Mouse (Mus musculus) neural tube, embryonic 12.5 days (tissue): ENCODE measurements around the gene Col25a1. TPM values are rescaled to one million over a fixed set of nuclear protein-coding genes. Genes with fewer than 3 reads are reported as not detected.
A peak's percentile ranks its signal among the peaks of the same experiment; 100 is the strongest.

Source experiments
- ATAC-seq: fragments of 200-750 bp; cut with Nextera tagmentation; 2 replicates; pipeline ENCODE4 v1.8.0; 2017; ENCODE audit warnings: low read depth, mild to moderate bottlenecking, moderate TSS enrichment, moderate library complexity; ENCODE audit not compliant: low FRiP score
- H3K27ac ChIP-seq: fragments of 300-500 bp; sonication (generic); 2 replicates; pipeline ENCODE4 v1.5.1; 2016
- H3K27me3 ChIP-seq: fragments of 300-500 bp; sonication (generic); replicated peaks from 2 replicates; pipeline ENCODE4 v1.6.1; 2016; ENCODE audit warnings: mild to moderate bottlenecking
- H3K36me3 ChIP-seq: fragments of 300-500 bp; sonication (generic); 2 replicates; pipeline ENCODE4 v1.6.1; 2016; ENCODE audit warnings: mild to moderate bottlenecking
- H3K4me1 ChIP-seq: fragments of 300-500 bp; sonication (generic); 2 replicates; pipeline ENCODE4 v1.6.1; 2016
- H3K4me2 ChIP-seq: fragments of 300-500 bp; sonication (generic); replicated peaks from 2 replicates; pipeline ENCODE4 v1.6.1; 2016; ENCODE audit warnings: mild to moderate bottlenecking
- H3K4me3 ChIP-seq: fragments of 300-500 bp; sonication (generic); 2 replicates; pipeline ENCODE4 v1.5.1; 2016
- H3K9ac ChIP-seq: fragments of 300-500 bp; sonication (generic); 2 replicates; pipeline ENCODE4 v1.6.1; 2016; ENCODE audit warnings: mild to moderate bottlenecking
- H3K9me3 ChIP-seq: fragments of 300-500 bp; sonication (generic); 2 replicates; pipeline ENCODE4 v1.6.1; 2016; ENCODE audit warnings: mild to moderate bottlenecking
- WGBS: fragments of 180-500 bp; shearing (Covaris S2); methylation state at CpG from one replicate; pipeline ENCODE4 v1.1.7; 2016; 5-methylcytosine and 5-hydroxymethylcytosine counted together
- polyA plus RNA-seq: library from polyadenylated mRNA; unstranded; fragments of >200 nt; fragmentation: Nextera tagmentation; extraction: Ambion mirVana; gene quantifications from 2 replicates; pipeline ENCODE4 v1.2.1, GENCODE M21; 2016

The Col25a1 gene
- polyA plus RNA-seq, 1 experiment from 2014 or later: 5.4 TPM

GRCm38 (mm10) chr3:130218232-130218728 is 87.0 kb downstream of the Col25a1 start:
- peaks cover 4% of the 10 kb centered on the region; the same call in 1 of the 2 replicates for H3K36me3 ChIP-seq
- H3K4me1 ChIP-seq: no peaks in the 10 kb centered on the region
- ATAC-seq: no peak
- WGBS: 73% methylated on average over 5 of the region's 5 CpGs
- no peak overlapping the region for H3K9ac ChIP-seq
- no peak overlapping the region for H3K27ac ChIP-seq
- no peaks in the 10 kb centered on the region for H3K27me3 ChIP-seq
- no peak overlapping the region for H3K4me3 ChIP-seq
- no peak overlapping the region for H3K4me2 ChIP-seq
- H3K9me3 ChIP-seq: no peaks in the 10 kb centered on the region

GRCm38 (mm10) chr3:130220811-130221210 is 89.5 kb downstream of the Col25a1 start:
- Histone ChIP-seq H3K9ac (no peak overlapping the region), H3K4me3 (no peak overlapping the region), H3K27ac (no peak overlapping the region), H3K4me2 (no peak overlapping the region), H3K9me3 (no peaks in the 10 kb centered on the region), H3K4me1 (no peaks in the 10 kb centered on the region), H3K36me3 (peaks cover 4% of the 10 kb centered on the region; the same call in 1 of the 2 replicates), H3K27me3 (no peaks in the 10 kb centered on the region)
- WGBS: 95% methylated on average over 3 of the region's 3 CpGs
- ATAC-seq: no peak

GRCm38 (mm10) chr3:130228186-130228585 is 96.9 kb downstream of the Col25a1 start:
- no peak overlapping the region for H3K27ac ChIP-seq
- no peak overlapping the region for H3K4me3 ChIP-seq
- ATAC-seq: no peak
- H3K36me3 ChIP-seq: no peaks in the 10 kb centered on the region
- H3K4me2 ChIP-seq: no peak overlapping the region
- H3K27me3 ChIP-seq: no peaks in the 10 kb centered on the region
- H3K9me3 ChIP-seq: no peaks in the 10 kb centered on the region
- 88% methylated on average over 9 of the region's 9 CpGs for whole genome bisulfite sequencing
- H3K9ac ChIP-seq: no peak overlapping the region
- H3K4me1 ChIP-seq: no peaks in the 10 kb centered on the region

- Histone ChIP-seq H3K36me3 (no peaks in the 10 kb centered on the region), H3K27ac (no peak overlapping the region), H3K27me3 (no peaks in the 10 kb centered on the region), H3K4me2 (no peak overlapping the region), H3K4me3 (no peak overlapping the region), H3K4me1 (no peaks in the 10 kb centered on the region), H3K9ac (no peak overlapping the region), H3K9me3 (no peaks in the 10 kb centered on the region)
- WGBS: 95% methylated on average over 7 of the region's 7 CpGs
- ATAC-seq: no peak
Measured at GRCm38 (mm10) chr3:130232944-130233343, 101.6 kb downstream of the Col25a1 start.

GRCm38 (mm10) chr3:130235233-130235632 is 103.9 kb downstream of the Col25a1 start:
- no peak overlapping the region for H3K4me2 ChIP-seq
- WGBS: 97% methylated on average over 1 of the region's 1 CpGs

GRCm38 (mm10) chr3:130236129-130236528 is 104.8 kb downstream of the Col25a1 start:
- H3K27me3 ChIP-seq: no peaks in the 10 kb centered on the region
- H3K27ac ChIP-seq: no peak overlapping the region
- H3K4me3 ChIP-seq: no peak overlapping the region
- 80% methylated on average over 7 of the region's 7 CpGs for WGBS
- H3K4me1 ChIP-seq: no peaks in the 10 kb centered on the region
- no peaks in the 10 kb centered on the region for H3K36me3 ChIP-seq
- no peaks in the 10 kb centered on the region for H3K9me3 ChIP-seq
- no peak overlapping the region for H3K4me2 ChIP-seq
- ATAC-seq: no peak
- no peak overlapping the region for H3K9ac ChIP-seq

More at GRCm38 (mm10) chr3:130235233-130235632, 103.9 kb downstream of the Col25a1 start:
- Histone ChIP-seq H3K27ac (no peak overlapping the region), H3K9ac (no peak overlapping the region), H3K4me1 (no peaks in the 10 kb centered on the region), H3K27me3 (no peaks in the 10 kb centered on the region), H3K4me3 (no peak overlapping the region), H3K36me3 (no peaks in the 10 kb centered on the region), H3K9me3 (no peaks in the 10 kb centered on the region)
- no peak for ATAC-seq

GRCm38 (mm10) chr3:130237852-130238251 is 106.6 kb downstream of the Col25a1 start:
- H3K27ac ChIP-seq: no peak overlapping the region
- H3K36me3 ChIP-seq: no peaks in the 10 kb centered on the region
- no peak overlapping the region for H3K4me2 ChIP-seq
- WGBS: 61% methylated on average over 1 of the region's 1 CpGs
- no peak overlapping the region for H3K9ac ChIP-seq
- H3K27me3 ChIP-seq: no peaks in the 10 kb centered on the region
- no peaks in the 10 kb centered on the region for H3K9me3 ChIP-seq
- no peaks in the 10 kb centered on the region for H3K4me1 ChIP-seq
- no peak for ATAC-seq
- no peak overlapping the region for H3K4me3 ChIP-seq

- no peak overlapping the region for H3K9ac ChIP-seq
- 88% methylated on average over 4 of the region's 4 CpGs for WGBS
- no peaks in the 10 kb centered on the region for H3K36me3 ChIP-seq
- no peaks in the 10 kb centered on the region for H3K27me3 ChIP-seq
- no peaks in the 10 kb centered on the region for H3K4me1 ChIP-seq
- H3K9me3 ChIP-seq: no peaks in the 10 kb centered on the region
- H3K27ac ChIP-seq: no peak overlapping the region
- no peak for ATAC-seq
- H3K4me2 ChIP-seq: no peak overlapping the region
- no peak overlapping the region for H3K4me3 ChIP-seq
Measured at GRCm38 (mm10) chr3:130241924-130242323, 110.6 kb downstream of the Col25a1 start.

GRCm38 (mm10) chr3:130242647-130243296 is 111.5 kb downstream of the Col25a1 start:
- 33% methylated on average over 8 of the region's 8 CpGs for WGBS
- peak; percentile 41; the same call in 1 of the 2 replicates for ATAC-seq
- Histone ChIP-seq H3K4me1 (no peaks in the 10 kb centered on the region), H3K9ac (no peak overlapping the region), H3K36me3 (no peaks in the 10 kb centered on the region), H3K4me2 (no peak overlapping the region), H3K9me3 (no peaks in the 10 kb centered on the region), H3K27ac (no peak overlapping the region), H3K4me3 (no peak overlapping the region), H3K27me3 (no peaks in the 10 kb centered on the region)

GRCm38 (mm10) chr3:130252355-130252754 is 121.1 kb downstream of the Col25a1 start:
- Histone ChIP-seq H3K4me2 (no peak overlapping the region), H3K4me1 (no peaks in the 10 kb centered on the region), H3K9ac (no peak overlapping the region), H3K4me3 (no peak overlapping the region), H3K27me3 (no peaks in the 10 kb centered on the region), H3K9me3 (no peaks in the 10 kb centered on the region), H3K27ac (no peak overlapping the region), H3K36me3 (no peaks in the 10 kb centered on the region)
- no peak for ATAC-seq
- WGBS: 89% methylated on average over 7 of the region's 7 CpGs

- no peak for ATAC-seq
- Histone ChIP-seq H3K27ac (no peak overlapping the region), H3K4me3 (no peak overlapping the region), H3K9ac (no peak overlapping the region), H3K4me2 (no peak overlapping the region), H3K4me1 (no peaks in the 10 kb centered on the region), H3K36me3 (no peaks in the 10 kb centered on the region), H3K9me3 (0 out of 2 replicates have a peak, but pooled peaks cover 3% of the 10 kb centered on the region), H3K27me3 (no peaks in the 10 kb centered on the region)
- 96% methylated on average over 3 of the region's 3 CpGs for WGBS
Measured at GRCm38 (mm10) chr3:130256059-130256458, 124.8 kb downstream of the Col25a1 start.

- no peak overlapping the region for H3K27ac ChIP-seq
- ATAC-seq: no peak
- H3K4me2 ChIP-seq: no peak overlapping the region
- 86% methylated on average over 7 of the region's 7 CpGs for WGBS
- no peaks in the 10 kb centered on the region for H3K4me1 ChIP-seq
- no peak overlapping the region for H3K9ac ChIP-seq
- H3K27me3 ChIP-seq: no peaks in the 10 kb centered on the region
- H3K36me3 ChIP-seq: no peaks in the 10 kb centered on the region
- H3K4me3 ChIP-seq: no peak overlapping the region
- H3K9me3 ChIP-seq: 0 out of 2 replicates have a peak, but pooled peaks cover 3% of the 10 kb centered on the region
Measured at GRCm38 (mm10) chr3:130256610-130257009, 125.3 kb downstream of the Col25a1 start.

GRCm38 (mm10) chr3:130259670-130260069 is 128.4 kb downstream of the Col25a1 start:
- Histone ChIP-seq H3K36me3 (no peaks in the 10 kb centered on the region), H3K4me1 (no peaks in the 10 kb centered on the region), H3K4me2 (no peak overlapping the region), H3K27me3 (no peaks in the 10 kb centered on the region), H3K4me3 (no peak overlapping the region), H3K27ac (no peak overlapping the region), H3K9me3 (0 out of 2 replicates have a peak, but pooled peaks cover 3% of the 10 kb centered on the region), H3K9ac (no peak overlapping the region)
- WGBS: 91% methylated on average over 2 of the region's 2 CpGs
- no peak for ATAC-seq
